In the genomic region with DNA sequence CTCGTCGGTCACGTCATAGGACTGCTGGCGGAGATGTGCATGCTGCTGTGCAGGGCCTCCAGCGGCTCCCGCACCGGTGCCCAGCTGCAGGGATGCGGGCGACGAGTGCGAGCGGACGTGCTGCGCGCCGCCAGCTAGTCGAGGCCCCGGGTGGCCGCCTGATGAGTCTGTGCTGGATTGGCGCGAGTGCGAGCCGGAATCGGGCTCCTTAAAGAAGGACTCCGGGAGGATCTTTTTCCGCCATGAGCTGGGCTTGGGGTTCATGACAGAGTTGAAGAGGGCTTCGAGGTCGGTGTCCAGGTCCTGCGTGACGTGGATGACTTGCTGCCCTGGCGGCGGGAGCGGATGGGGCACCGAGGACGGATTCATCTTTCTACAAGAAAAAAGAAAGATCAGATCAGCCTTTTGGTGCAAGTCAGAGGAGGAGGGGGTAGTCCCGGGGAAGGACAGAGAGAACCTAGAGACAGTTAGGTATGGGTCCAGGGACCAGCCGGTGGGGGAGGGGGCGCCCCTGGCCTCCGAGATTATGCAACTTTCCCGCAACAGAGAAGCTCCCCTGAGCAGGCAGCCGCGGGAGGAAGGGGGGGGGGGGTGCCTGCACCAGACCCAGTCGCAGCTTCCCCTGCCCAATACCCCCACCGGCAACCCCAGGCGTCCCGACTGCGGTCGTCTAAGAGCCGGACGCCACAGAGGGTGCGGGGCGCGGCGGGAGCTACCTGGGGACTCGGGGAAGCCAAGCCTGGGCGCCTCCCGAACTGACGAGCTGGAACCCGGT, we compare ENCODE assay signal across 8 mouse cellular contexts. TPM values are rescaled to one million over a fixed set of nuclear protein-coding genes. Genes with fewer than 3 reads are reported as not detected.
A peak's percentile ranks its signal among the peaks of the same experiment; 100 is the strongest.
DNase-seq lines count a peak whose midpoint lies in the region; ATAC-seq and TF ChIP-seq lines count a peak whose summit lies in the region.

No protein-coding gene starts in this region.

- H3K27me3 ChIP-seq in limb, embryonic 15.5 days, result no peaks in the 10 kb centered on the region
- H3K27me3 ChIP-seq in myocyte (ENCODE audit: control insufficient read depth, insufficient read depth, insufficient read length), result no peaks in the 10 kb centered on the region

- peaks cover 7% of the 10 kb centered on the region; the same call in 1 of the 2 replicates for H3K36me3 ChIP-seq in limb, embryonic 15.5 days
- H3K36me3 ChIP-seq in myocyte (ENCODE audit: control insufficient read depth, insufficient read depth), result peaks cover 26% of the 10 kb centered on the region

- peak overlapping the region; percentile 79 for H3K4me2 ChIP-seq in limb, embryonic 15.5 days
- H3K4me2 ChIP-seq in myocyte (ENCODE audit: low read depth), result peak overlapping the region; percentile 74

- H3K9ac ChIP-seq in limb, embryonic 15.5 days, result peak overlapping the region; percentile 90

- peaks cover 37% of the 10 kb centered on the region for H3K4me1 ChIP-seq in limb, embryonic 15.5 days

- H3K9me3 ChIP-seq in limb, embryonic 15.5 days, result no peaks in the 10 kb centered on the region

- TF ChIP-seq POLR2A in myocyte (IDR thresholded peaks at IDR 0.05; ENCODE audit: insufficient read length, low read depth), result peak; percentile 45

- DNase-seq in layer of hippocampus, adult 11-12 months (ENCODE audit: low spot score), result peak; percentile 5
- no peak for DNase-seq in layer of hippocampus, adult 9-11 months
- peak; percentile 66 for DNase-seq in embryo, embryonic 9.5 days (ENCODE audit: extremely low spot score)
- DNase-seq in heart, adult 18-20 months, result peak; percentile 64 to 77
- DNase-seq in kidney, adult 11 months, result peak; percentile 66
- DNase-seq in testis, postnatal 14 days (ENCODE audit: low spot score), result peak; percentile 51

- ATAC-seq in limb, embryonic 15.5 days (ENCODE audit: insufficient number of reproducible peaks, low FRiP score, low TSS enrichment, low read depth), result peak; percentile 27

- under 1% methylated on average over 56 of the region's 59 CpGs for WGBS in limb, embryonic 15.5 days

- H3K4me3 ChIP-seq in limb, embryonic 15.5 days, result peak overlapping the region; percentile 84
- H3K4me3 ChIP-seq in myocyte, result peak overlapping the region; percentile 98

- H3ac ChIP-seq in myocyte (ENCODE audit: control insufficient read depth, insufficient read length), result peak overlapping the region; percentile 88

- peaks cover 52% of the 10 kb centered on the region for H3K79me2 ChIP-seq in myocyte (ENCODE audit: control insufficient read depth, insufficient read depth)

- peak overlapping the region; percentile 98 for H3K27ac ChIP-seq in limb, embryonic 15.5 days

TF ChIP-seq in myocyte, 11 proteins besides CTCF, POLR2A, EP300 and RAD21:
- TF ChIP-seq REST (IDR thresholded peaks at IDR 0.05; ENCODE audit: insufficient read depth, insufficient read length) (no peak), USF1 (IDR thresholded peaks at IDR 0.05; ENCODE audit: low read depth) (no peak), MYOD1 (IDR thresholded peaks at IDR 0.05; ENCODE audit: control insufficient read depth in 1 of 3, insufficient read length in 2 of 3, low read depth in 2 of 3) (peak in 1 of 3 experiments; percentile 11), CEBPB (IDR thresholded peaks at IDR 0.05; ENCODE audit: insufficient read depth, poor library complexity, severe bottlenecking) (peak; percentile 62; the same call in 1 of the 2 replicates), MYOG (IDR thresholded peaks at IDR 0.05; ENCODE audit: control insufficient read depth in 1 of 3, insufficient read depth in 1 of 3, insufficient read length in 2 of 3, low read depth in 2 of 3) (peak in 1 of 3 experiments; percentile 42), POLR2AphosphoS2 (IDR thresholded peaks at IDR 0.05; ENCODE audit: insufficient read length, low read depth) (peak; percentile 34)

RNA-seq across cellular contexts. Expression of gene Wwtr1, which starts 0.6 kb away (rescaled TPM):
- 10 to 100 TPM; 39.4 to 47.3 TPM for total RNA-seq in heart, adult 18-20 months (2021)
- 36.2 and 39.4 TPM in 2 replicates for polyA plus RNA-seq in limb, embryonic 15.5 days (2015; fragmentation: Nextera tagmentation; extraction: Ambion mirVana)
- 63.1 TPM for polyA plus RNA-seq in myocyte (2012; fragmentation: generic; extraction: Trizol)
